Mouse (Mus musculus): ENCODE measurements around the gene Tomm40. TPM values are rescaled to one million over a fixed set of nuclear protein-coding genes. Genes with fewer than 3 reads are reported as not detected.

The Tomm40 gene
- 10 to 100 TPM; 31.1 to 33.4 TPM for total RNA-seq (2023)

GRCm38 (mm10) chr7:19715239-19716054, at the start of gene Tomm40:
Gene Tomm40 (minus strand): TSS chr7:19715438.

GRCm38 (mm10) chr7:19750217-19751069, 35.2 kb upstream of the Tomm40 start, which contains the start of gene Nectin2:
Gene Nectin2 (minus strand): TSS chr7:19750483.

GRCm38 (mm10) chr7:19698907-19699826, 16.1 kb downstream of the Tomm40 start, which contains the start of gene Apoe:
Gene Apoe (minus strand): TSS chr7:19699188.

GRCm38 (mm10) chr7:19691873-19692865, 23.1 kb downstream of the Tomm40 start, which contains the start of gene Apoc1:
Gene Apoc1 (minus strand): TSS chr7:19692660.

GRCm38 (mm10) chr7:19681202-19681694, 34.0 kb downstream of the Tomm40 start, which contains the start of the genes Gm44805 and Apoc4:
Gene Gm44805 (minus strand): TSS chr7:19681423.
Gene Apoc4 (minus strand): TSS chr7:19681479.

GRCm38 (mm10) chr7:19677872-19678271, 37.4 kb downstream of the Tomm40 start, which contains the start of gene Apoc2:
Gene Apoc2 (minus strand): TSS chr7:19677941.

GRCm38 (mm10) chr7:19664955-19665841, 50.0 kb downstream of the Tomm40 start, which contains the start of gene Clptm1:
Gene Clptm1 (minus strand): TSS chr7:19665033.

Other genes starting within 250 kb of the Tomm40 start
- 10 to 100 TPM in 1 of 2 experiments, 1 to 10 TPM in 1; 8.6 to 11.2 TPM for gene Bloc1s3, start 207.1 kb downstream of the Tomm40 start, total RNA-seq (2023)
- gene Trappc6a, start 207.0 kb downstream of the Tomm40 start, total RNA-seq (2023), result 10 to 100 TPM; 34.4 to 45.3 TPM
- under 1 TPM in 1 of 2 experiments, not detected in 1; 0.26 TPM for gene Nkpd1, start 197.6 kb downstream of the Tomm40 start, total RNA-seq (2023)
- gene Ppp1r37, start 152.4 kb downstream of the Tomm40 start, total RNA-seq (2023), result 10 to 100 TPM; 45.7 to 48.4 TPM
- 1 to 10 TPM; 6.2 to 6.8 TPM for gene Zfp296, start 138.2 kb downstream of the Tomm40 start, total RNA-seq (2023)
- gene Gemin7, start 137.8 kb downstream of the Tomm40 start, total RNA-seq (2023), result 10 to 100 TPM; 76.3 to 80.3 TPM
- 10 to 100 TPM; 60.6 to 62.7 TPM for gene Clasrp, start 111.0 kb downstream of the Tomm40 start, total RNA-seq (2023)
- 10 to 100 TPM; 73.1 to 82.8 TPM for gene Relb, start 86.0 kb downstream of the Tomm40 start, total RNA-seq (2023)
- gene Clptm1, start 50.4 kb downstream of the Tomm40 start, total RNA-seq (2023), result 10 to 100 TPM; 73.1 to 81.8 TPM
- gene Apoc2, start 37.5 kb downstream of the Tomm40 start, total RNA-seq (2023), result 100 to 1,000 TPM; 138 to 244 TPM
- gene Gm44805, start 34.0 kb downstream of the Tomm40 start, total RNA-seq (2023), result not detected
- not detected for gene Apoc4, start 34.0 kb downstream of the Tomm40 start, total RNA-seq (2023)
- 10 to 100 TPM; 79.5 to 84.6 TPM for gene Apoc1, start 22.8 kb downstream of the Tomm40 start, total RNA-seq (2023)
- 1,000 to 10,000 TPM; 1,850 to 1,922 TPM for gene Apoe, start 16.2 kb downstream of the Tomm40 start, total RNA-seq (2023)
- gene Nectin2, start 35.0 kb upstream of the Tomm40 start, total RNA-seq (2023), result 1 to 10 TPM in 1 of 2 experiments, under 1 TPM in 1; 0.91 to 2.5 TPM
- gene Bcam, start 55.6 kb upstream of the Tomm40 start, total RNA-seq (2023), result under 1 TPM; 0.76 to 0.97 TPM
- gene Cblc, start 81.4 kb upstream of the Tomm40 start, total RNA-seq (2023), result not detected
- 10 to 100 TPM; 71.7 to 91.9 TPM for gene Bcl3, start 107.3 kb upstream of the Tomm40 start, total RNA-seq (2023)
- gene Gm19345, start 136.6 kb upstream of the Tomm40 start, total RNA-seq (2023), result not detected
- gene Ceacam16, start 145.9 kb upstream of the Tomm40 start, total RNA-seq (2023), result 1 to 10 TPM; 1.9 to 2.9 TPM
- 1 to 10 TPM; 2.4 to 2.7 TPM for gene Ceacam19, start 172.5 kb upstream of the Tomm40 start, total RNA-seq (2023)
- 10 to 100 TPM; 22.2 to 29.1 TPM for gene Pvr, start 205.7 kb upstream of the Tomm40 start, total RNA-seq (2023)
- gene Igsf23, start 235.3 kb upstream of the Tomm40 start, total RNA-seq (2023), result not detected
- gene Ceacam20, start 250.0 kb upstream of the Tomm40 start, total RNA-seq (2023), result not detected

All from monocyte, adult 59 days (primary cell).